Mouse (Mus musculus) spleen, adult 2 months (tissue): ENCODE measurements around the gene Tnfrsf13c. TPM values are rescaled to one million over a fixed set of nuclear protein-coding genes. Genes with fewer than 3 reads are reported as not detected.

ENCODE experiments used
- DNase-seq, 2 experiments: peaks; one replicate each; pipeline versions ENCODE4 v3.0.0 to v3.0.0-alpha.2; 2012 to 2021; ENCODE audit warnings: low spot score in 2 of 2, low read depth in 1 of 2
- H3K27ac ChIP-seq: fragments of 200-500 bp; 2 replicates; pipeline ENCODE4 v1.5.1; 2012; ENCODE audit warnings: low read length, inconsistent platforms; ENCODE audit not compliant: insufficient read depth
- H3K27me3 ChIP-seq: fragments of 200-500 bp; 2 replicates; pipeline ENCODE4 v1.6.1; 2012; ENCODE audit warnings: mild to moderate bottlenecking, moderate library complexity, low read length, inconsistent platforms; ENCODE audit not compliant: control insufficient read depth, insufficient read depth
- H3K36me3 ChIP-seq: fragments of 200-500 bp; 2 replicates; pipeline ENCODE4 v1.6.1; 2012; ENCODE audit warnings: mild to moderate bottlenecking, low read length, inconsistent platforms; ENCODE audit not compliant: control insufficient read depth, insufficient read depth
- H3K4me1 ChIP-seq: fragments of 200-500 bp; 2 replicates; pipeline ENCODE4 v1.6.1; 2011; ENCODE audit warnings: inconsistent platforms; ENCODE audit not compliant: control insufficient read depth, insufficient read depth, insufficient read length
- H3K4me3 ChIP-seq: fragments of 200-500 bp; 2 replicates; pipeline ENCODE4 v1.5.1; 2011; ENCODE audit warnings: mild to moderate bottlenecking, inconsistent platforms; ENCODE audit not compliant: insufficient read depth, insufficient read length; ENCODE audit errors: extremely low read depth
- CTCF ChIP-seq: fragments of 200-500 bp; IDR thresholded peaks from 2 replicates; pipeline ENCODE4 v1.5.1; 2011; ENCODE audit warnings: mild to moderate bottlenecking, inconsistent platforms; ENCODE audit not compliant: insufficient read depth, insufficient read length, insufficient replicate concordance; ENCODE audit errors: extremely low read depth
- POLR2A ChIP-seq: fragments of 200-500 bp; IDR thresholded peaks from 2 replicates; pipeline ENCODE4 v1.6.1; 2011; ENCODE audit warnings: low read depth, low read length, inconsistent platforms
- WGBS: fragments of 180-500 bp; shearing (Covaris S2); methylation state at CpG from one replicate; pipeline ENCODE4 v1.1.7; 2018; 5-methylcytosine and 5-hydroxymethylcytosine counted together
- polyA plus RNA-seq: library from polyadenylated mRNA; depleted of rRNA; stranded (reverse); fragments of >200 nt; gene quantifications from 2 replicates; pipeline ENCODE4 v1.2.3, GENCODE M21; 2012

Gene Tnfrsf13c
- polyA plus RNA-seq, 1 experiment, result 120 TPM

GRCm38 (mm10) chr15:82184656-82185055 lies 39.5 kb downstream of the Tnfrsf13c start:
- DNase-seq, result no peak
- 93% methylated on average over 10 of the region's 10 CpGs for WGBS
- TF ChIP-seq POLR2A (no peak), CTCF (no peak)
- Histone ChIP-seq H3K36me3 (peaks cover 57% of the 10 kb centered on the region), H3K27me3 (no peaks in the 10 kb centered on the region), H3K4me3 (no peak overlapping the region), H3K4me1 (peaks cover 9% of the 10 kb centered on the region; the same call in 1 of the 2 replicates), H3K27ac (no peak overlapping the region)

- Histone ChIP-seq H3K4me1 (peaks cover 9% of the 10 kb centered on the region; the same call in 1 of the 2 replicates), H3K36me3 (peaks cover 62% of the 10 kb centered on the region), H3K27me3 (no peaks in the 10 kb centered on the region), H3K27ac (no peak overlapping the region), H3K4me3 (no peak overlapping the region)
- no peak for TF ChIP-seq CTCF
- no peak for TF ChIP-seq POLR2A
- DNase-seq, result no peak
- 81% methylated on average over 7 of the region's 7 CpGs for WGBS
Measured at GRCm38 (mm10) chr15:82184183-82184582, 40.0 kb downstream of the Tnfrsf13c start.

GRCm38 (mm10) chr15:82183596-82183995 lies 40.6 kb downstream of the Tnfrsf13c start:
- no peak for TF ChIP-seq POLR2A
- no peak for TF ChIP-seq CTCF
- Histone ChIP-seq H3K36me3 (peaks cover 67% of the 10 kb centered on the region), H3K27me3 (no peaks in the 10 kb centered on the region), H3K27ac (no peak overlapping the region), H3K4me1 (peaks cover 9% of the 10 kb centered on the region; the same call in 1 of the 2 replicates), H3K4me3 (no peak overlapping the region)
- no peak for DNase-seq
- 93% methylated on average over 10 of the region's 10 CpGs for WGBS

- peaks cover 9% of the 10 kb centered on the region; the same call in 1 of the 2 replicates for H3K4me1 ChIP-seq
- TF ChIP-seq CTCF, result 0 out of 2 replicates have a peak, but pooled peaks have one; percentile 12
- no peak for TF ChIP-seq POLR2A
- peaks cover 77% of the 10 kb centered on the region for H3K36me3 ChIP-seq
- H3K27ac ChIP-seq, result no peak overlapping the region
- no peaks in the 10 kb centered on the region for H3K27me3 ChIP-seq
- WGBS, result 95% methylated on average over 4 of the region's 4 CpGs
- no peak for DNase-seq
- no peak overlapping the region for H3K4me3 ChIP-seq
Measured at GRCm38 (mm10) chr15:82182311-82182710, 41.9 kb downstream of the Tnfrsf13c start.

GRCm38 (mm10) chr15:82181131-82181530 lies 43.0 kb downstream of the Tnfrsf13c start:
- Histone ChIP-seq H3K27ac (no peak overlapping the region), H3K4me3 (no peak overlapping the region), H3K36me3 (peaks cover 84% of the 10 kb centered on the region), H3K4me1 (no peaks in the 10 kb centered on the region), H3K27me3 (no peaks in the 10 kb centered on the region)
- no peak for DNase-seq
- 85% methylated on average over 5 of the region's 5 CpGs for whole genome bisulfite sequencing
- TF ChIP-seq POLR2A, result no peak
- no peak for TF ChIP-seq CTCF

- WGBS, result 93% methylated on average over 7 of the region's 7 CpGs
- Histone ChIP-seq H3K27me3 (no peaks in the 10 kb centered on the region), H3K36me3 (peaks cover 75% of the 10 kb centered on the region), H3K27ac (no peak overlapping the region), H3K4me1 (no peaks in the 10 kb centered on the region), H3K4me3 (no peak overlapping the region)
- DNase-seq, result no peak
- TF ChIP-seq POLR2A (no peak), CTCF (no peak)
Measured at GRCm38 (mm10) chr15:82177743-82178290, 46.4 kb downstream of the Tnfrsf13c start.

GRCm38 (mm10) chr15:82175091-82175490 lies 49.1 kb downstream of the Tnfrsf13c start:
- WGBS, result 96% methylated on average over 9 of the region's 9 CpGs
- Histone ChIP-seq H3K4me3 (no peak overlapping the region), H3K27ac (no peak overlapping the region), H3K36me3 (peaks cover 71% of the 10 kb centered on the region), H3K4me1 (no peaks in the 10 kb centered on the region), H3K27me3 (no peaks in the 10 kb centered on the region)
- no peak for DNase-seq
- TF ChIP-seq POLR2A (no peak), CTCF (no peak)
